Mouse (Mus musculus) E14TG2a.4 (cell line): Measurements from ENCODE around the gene Nalcn.

Experiments used
- H3K27me3 ChIP-seq: 2 replicates; pipeline ENCODE4 v1.6.1; 2014; ENCODE audit warnings: low read length, control low read depth; ENCODE audit not compliant: insufficient read depth
- H3K36me3 ChIP-seq: 2 replicates; pipeline ENCODE4 v1.6.1; 2014; ENCODE audit warnings: low read length, control low read depth; ENCODE audit not compliant: insufficient read depth
- H3K4me1 ChIP-seq: replicated peaks from 2 replicates; pipeline ENCODE4 v1.6.1; 2014; ENCODE audit warnings: low read depth, low read length, control low read depth
- H3K4me3 ChIP-seq: replicated peaks from 2 replicates; pipeline ENCODE4 v1.5.1; 2014; ENCODE audit warnings: mild to moderate bottlenecking, low read length
- H3K9me3 ChIP-seq: 2 replicates; pipeline ENCODE4 v1.6.1; 2014; ENCODE audit warnings: low read length, control low read depth
- CTCF ChIP-seq: conservative IDR thresholded peaks from 2 replicates; pipeline ENCODE4 v1.5.1; 2014; ENCODE audit warnings: low read length
- NANOG ChIP-seq: IDR thresholded peaks from 2 replicates; pipeline ENCODE4 v1.6.1; 2014; ENCODE audit warnings: borderline replicate concordance, low read length, mixed read lengths
- POU5F1 ChIP-seq: IDR thresholded peaks from 2 replicates; pipeline ENCODE4 v1.6.1; 2014; ENCODE audit warnings: low read length, borderline replicate concordance

The Nalcn gene

DNA sequence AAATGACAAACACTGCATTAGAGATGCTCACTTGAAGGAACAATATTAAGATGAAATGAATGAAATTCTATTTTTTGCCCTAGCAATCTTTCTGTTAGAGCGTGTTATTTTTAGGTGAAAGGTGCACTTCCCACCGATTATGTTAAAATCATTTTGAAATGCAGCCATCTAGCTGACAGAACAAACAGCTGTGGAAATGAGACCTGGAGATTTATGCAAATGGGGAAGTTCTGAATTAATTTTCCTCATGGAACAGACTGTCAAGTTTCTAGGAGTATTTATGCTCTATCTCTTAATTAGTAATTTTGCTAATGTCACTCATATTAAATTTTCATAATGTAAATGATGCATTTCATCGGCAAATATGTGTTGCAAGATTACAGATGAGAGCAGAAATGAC lies 191.4 kb downstream of the Nalcn start:
- Histone ChIP-seq H3K36me3 (no peaks in the 10 kb centered on the region), H3K4me1 (no peaks in the 10 kb centered on the region), H3K9me3 (no peaks in the 10 kb centered on the region), H3K27me3 (no peaks in the 10 kb centered on the region), H3K4me3 (no peak overlapping the region)
- TF ChIP-seq NANOG, result no peak
- no peak for TF ChIP-seq CTCF
- TF ChIP-seq POU5F1, result no peak

DNA sequence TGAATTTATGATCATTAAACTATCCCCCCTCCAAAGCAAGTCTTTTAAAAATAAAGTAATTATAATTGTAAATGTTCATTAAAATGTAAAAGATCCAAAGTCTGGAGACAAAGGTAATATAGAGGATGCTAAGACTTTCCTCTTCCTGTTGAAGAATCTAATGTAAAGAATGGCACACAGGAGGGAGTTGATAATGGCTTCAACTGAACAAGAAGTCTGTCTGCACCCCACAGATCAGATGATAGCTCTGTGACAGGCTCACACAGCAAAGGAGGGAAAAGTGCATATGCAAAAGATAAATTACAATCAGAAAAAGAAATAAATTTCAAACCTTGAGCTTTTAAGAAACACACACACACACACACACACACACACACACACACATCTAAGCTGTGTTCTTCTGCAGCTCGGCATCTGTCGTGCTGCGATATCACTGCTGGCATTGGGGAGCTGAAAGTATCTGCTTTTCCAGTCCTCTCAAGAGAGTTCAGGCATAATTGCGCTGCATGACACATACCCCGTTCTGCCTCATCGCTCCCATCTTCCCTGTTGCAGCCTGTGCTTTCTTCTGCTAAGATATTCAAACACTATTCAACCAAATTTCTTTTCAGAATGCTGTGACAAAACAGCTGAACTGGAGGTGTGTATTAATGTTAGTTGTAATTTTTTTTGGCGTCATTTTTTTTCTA lies 250.6 kb downstream of the Nalcn start:
- H3K27me3 ChIP-seq, result no peaks in the 10 kb centered on the region
- no peak overlapping the region for H3K4me3 ChIP-seq
- 0 out of 2 replicates have a peak, but pooled peaks cover 4% of the 10 kb centered on the region for H3K9me3 ChIP-seq
- no peaks in the 10 kb centered on the region for H3K4me1 ChIP-seq
- H3K36me3 ChIP-seq, result no peaks in the 10 kb centered on the region
- TF ChIP-seq CTCF (no peak), POU5F1 (no peak), NANOG (no peak)

DNA sequence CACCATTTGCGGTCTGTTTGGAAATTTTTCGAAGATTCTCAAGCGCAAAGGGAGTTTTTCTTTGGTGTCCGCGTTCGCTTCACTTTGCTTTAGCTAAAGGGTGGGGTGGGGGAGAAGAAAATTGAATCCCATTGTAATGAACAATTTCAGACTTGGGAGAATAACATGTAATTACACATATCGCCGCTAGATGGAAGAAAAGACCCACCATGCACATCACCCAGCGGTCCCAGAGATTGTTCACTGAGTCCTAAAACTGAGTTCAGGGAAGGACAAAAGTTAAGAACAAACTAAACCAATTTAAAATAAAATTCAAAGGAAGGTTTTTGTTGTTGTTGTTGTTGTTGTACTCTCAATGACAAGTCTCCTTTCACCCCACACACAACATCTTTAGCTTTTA lies 255.4 kb downstream of the Nalcn start:
- Histone ChIP-seq H3K36me3 (no peaks in the 10 kb centered on the region), H3K4me3 (no peak overlapping the region), H3K27me3 (no peaks in the 10 kb centered on the region), H3K4me1 (no peaks in the 10 kb centered on the region), H3K9me3 (no peaks in the 10 kb centered on the region)
- TF ChIP-seq POU5F1 (no peak), NANOG (no peak), CTCF (peak; percentile 69)

DNA sequence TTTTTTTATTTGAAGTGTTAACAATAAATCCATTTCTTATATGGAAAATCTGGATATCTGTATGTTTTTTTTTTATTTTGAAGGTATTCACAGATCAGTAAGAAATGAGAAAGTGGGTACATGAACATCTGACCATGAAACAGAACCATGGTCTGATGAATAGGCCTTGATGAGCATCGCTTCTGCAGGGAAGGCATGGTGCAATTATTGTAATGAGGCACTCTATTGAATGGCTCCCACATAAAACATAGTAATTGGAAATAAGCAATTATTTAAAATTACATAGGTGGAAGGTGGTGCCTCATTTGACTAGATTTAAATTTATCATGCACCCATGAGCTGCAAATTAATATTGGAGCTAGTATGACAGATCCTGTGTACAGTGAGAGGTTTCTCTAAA lies 267.3 kb downstream of the Nalcn start:
- TF ChIP-seq POU5F1 (no peak), CTCF (no peak), NANOG (no peak)

DNA sequence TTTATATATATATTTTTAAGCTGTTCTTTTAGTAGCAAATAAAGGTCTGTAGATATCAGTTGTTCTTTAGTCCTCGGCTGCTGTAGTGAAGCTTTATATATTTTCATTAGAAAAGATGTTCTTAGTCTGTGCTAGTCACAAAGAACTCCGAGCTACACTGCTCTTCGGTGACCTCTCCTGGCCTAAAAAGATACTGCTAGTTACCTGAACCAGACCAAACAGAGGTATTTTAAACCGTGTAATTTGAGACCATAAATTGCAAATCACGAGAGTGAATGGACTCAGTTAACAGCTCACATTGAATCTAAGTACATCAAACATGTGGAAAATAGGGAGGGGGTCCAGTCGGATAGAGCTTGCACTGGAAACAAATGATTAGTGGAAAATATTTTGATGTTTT lies 274.0 kb downstream of the Nalcn start:
- TF ChIP-seq CTCF (peak; percentile 51), NANOG (no peak)
- peaks cover 8% of the 10 kb centered on the region for H3K9me3 ChIP-seq
- H3K4me3 ChIP-seq, result no peak overlapping the region
- H3K4me1 ChIP-seq, result no peaks in the 10 kb centered on the region
- H3K27me3 ChIP-seq, result no peaks in the 10 kb centered on the region
- no peaks in the 10 kb centered on the region for H3K36me3 ChIP-seq

More for the DNA sequence above, 267.3 kb downstream of the Nalcn start:
- H3K36me3 ChIP-seq, result no peaks in the 10 kb centered on the region
- H3K4me3 ChIP-seq, result no peak overlapping the region
- no peaks in the 10 kb centered on the region for H3K4me1 ChIP-seq
- H3K27me3 ChIP-seq, result no peaks in the 10 kb centered on the region
- no peaks in the 10 kb centered on the region for H3K9me3 ChIP-seq

DNA sequence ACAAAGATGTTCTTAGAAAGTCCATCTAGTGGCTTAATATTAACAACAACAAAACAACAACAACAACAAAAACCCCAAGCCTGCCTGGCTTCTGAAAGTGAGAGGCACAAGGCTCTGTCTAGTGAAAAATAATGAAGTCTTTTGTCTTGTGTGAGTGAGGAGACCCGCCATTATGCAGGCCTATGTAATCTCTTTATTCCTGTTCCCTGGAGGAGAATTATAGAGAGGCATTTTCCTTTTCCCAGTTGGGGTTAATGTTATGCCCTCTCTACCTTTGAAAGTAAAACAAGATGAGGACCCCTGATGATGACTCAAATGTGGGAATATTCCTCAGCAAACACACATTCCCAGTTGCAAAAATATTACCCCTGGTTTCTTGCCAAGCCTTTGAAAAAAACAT lies 295.1 kb downstream of the Nalcn start:
- H3K4me3 ChIP-seq, result no peak overlapping the region
- H3K27me3 ChIP-seq, result no peaks in the 10 kb centered on the region
- H3K36me3 ChIP-seq, result no peaks in the 10 kb centered on the region
- H3K4me1 ChIP-seq, result no peaks in the 10 kb centered on the region
- no peak for TF ChIP-seq CTCF
- no peak for TF ChIP-seq POU5F1
- TF ChIP-seq NANOG, result no peak
- no peaks in the 10 kb centered on the region for H3K9me3 ChIP-seq

DNA sequence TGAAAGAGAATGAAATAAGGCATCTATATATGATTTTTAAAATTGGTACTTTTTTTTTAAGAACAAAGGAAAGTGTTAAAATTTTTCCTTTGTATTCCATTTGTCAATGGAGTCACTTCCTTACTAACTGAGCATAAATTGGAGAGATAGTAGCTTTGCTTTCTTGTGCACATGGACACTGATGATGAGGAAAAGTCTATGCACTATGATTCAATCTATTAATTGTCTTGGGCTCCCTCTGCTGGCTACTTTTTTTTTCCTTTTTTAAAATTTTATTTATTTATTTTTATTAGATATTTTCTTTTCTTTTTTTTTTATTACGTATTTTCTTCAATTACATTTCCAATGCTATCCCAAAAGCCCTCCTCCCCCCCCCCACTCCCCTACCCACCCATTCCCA lies 312.6 kb downstream of the Nalcn start:
- TF ChIP-seq POU5F1 (no peak), CTCF (no peak), NANOG (no peak)
- Histone ChIP-seq H3K4me3 (no peak overlapping the region), H3K27me3 (no peaks in the 10 kb centered on the region), H3K4me1 (no peaks in the 10 kb centered on the region), H3K36me3 (no peaks in the 10 kb centered on the region), H3K9me3 (no peaks in the 10 kb centered on the region)

DNA sequence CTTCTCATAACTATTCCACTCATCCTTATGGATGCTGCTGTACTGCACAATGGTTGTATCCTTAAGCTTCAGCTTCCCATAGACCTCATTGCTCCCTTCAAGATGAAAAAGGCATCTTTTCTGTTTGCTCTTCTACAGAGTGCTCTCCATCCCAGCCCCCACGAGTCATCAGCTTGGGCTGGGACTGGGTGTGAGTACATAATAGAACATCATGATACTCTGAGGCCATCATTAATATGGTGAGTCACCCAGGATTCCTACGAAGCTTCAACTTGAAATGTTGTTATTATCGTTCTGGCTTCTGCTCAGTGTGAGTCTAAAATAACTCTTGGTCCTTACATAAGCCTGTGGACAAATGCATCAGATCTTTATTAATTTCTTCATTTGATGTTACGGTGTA lies 314.6 kb downstream of the Nalcn start:
- Histone ChIP-seq H3K27me3 (no peaks in the 10 kb centered on the region), H3K4me1 (no peaks in the 10 kb centered on the region), H3K36me3 (no peaks in the 10 kb centered on the region), H3K9me3 (no peaks in the 10 kb centered on the region), H3K4me3 (no peak overlapping the region)
- TF ChIP-seq CTCF, result no peak
- TF ChIP-seq POU5F1, result no peak
- no peak for TF ChIP-seq NANOG

DNA sequence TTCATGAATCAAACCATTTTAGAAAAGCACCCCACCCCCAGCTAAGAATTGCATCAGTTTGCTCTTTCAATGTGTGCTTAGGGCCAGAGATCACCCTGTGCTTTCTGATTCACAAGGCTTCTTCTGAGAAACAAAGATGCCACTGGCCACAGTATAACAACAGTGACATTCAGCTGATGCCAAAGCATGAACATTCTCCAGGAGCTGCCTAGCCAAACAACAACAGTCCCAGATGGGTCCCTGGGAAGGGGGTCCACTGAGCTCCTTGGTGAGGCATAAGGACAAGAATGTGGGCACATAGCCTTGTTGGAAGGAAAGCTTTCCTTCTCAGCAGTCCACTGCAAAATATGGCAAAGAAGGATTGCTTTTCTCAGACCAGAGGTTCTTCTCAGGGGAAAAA lies 330.9 kb downstream of the Nalcn start:
- no peaks in the 10 kb centered on the region for H3K27me3 ChIP-seq
- TF ChIP-seq POU5F1 (no peak), NANOG (no peak), CTCF (no peak)
- H3K4me3 ChIP-seq, result no peak overlapping the region
- H3K9me3 ChIP-seq, result no peaks in the 10 kb centered on the region
- no peaks in the 10 kb centered on the region for H3K36me3 ChIP-seq
- H3K4me1 ChIP-seq, result no peaks in the 10 kb centered on the region
